In genomic region chr7:142240978-142241377, GRCm38 (mm10) we compare ENCODE assay signal across 41 mouse cellular contexts. TPM values are rescaled to one million over a fixed set of nuclear protein-coding genes. Genes with fewer than 3 reads are reported as not detected.
"Had no signal": no experiment of that assay in that cellular context is flagged by ENCODE, and none has a peak within 500 bp of the region (broad histone marks: within the 10 kb centered on the region; RNA-seq: fewer than 3 reads in every experiment).

Gene Gm40460, minus strand, starts transcription at chr7:142241078.

- H3K27me3 ChIP-seq: heart, embryonic 12.5 days; heart, embryonic 13.5 days; hindbrain, embryonic 12.5 days; hindbrain, embryonic 13.5 days; hindbrain, embryonic 15.5 days; intestine, embryonic 15.5 days; kidney, embryonic 15.5 days had no signal

- H3K4me2 ChIP-seq: heart, embryonic 11.5 days; heart, embryonic 12.5 days; heart, embryonic 13.5 days; heart, embryonic 15.5 days; hindbrain, embryonic 12.5 days; hindbrain, embryonic 13.5 days; hindbrain, embryonic 14.5 days; hindbrain, embryonic 15.5 days; intestine, embryonic 15.5 days; kidney, embryonic 15.5 days had no signal

- H3K36me3 ChIP-seq: heart, embryonic 10.5 days; heart, embryonic 12.5 days; heart, embryonic 13.5 days; heart, embryonic 15.5 days; hindbrain, embryonic 10.5 days; hindbrain, embryonic 12.5 days; hindbrain, embryonic 13.5 days; hindbrain, embryonic 15.5 days; intestine, embryonic 15.5 days; kidney, embryonic 15.5 days had no signal

- H3K9ac ChIP-seq: heart, embryonic 12.5 days; heart, embryonic 13.5 days; heart, embryonic 15.5 days; hindbrain, embryonic 12.5 days; hindbrain, embryonic 13.5 days; hindbrain, embryonic 14.5 days; hindbrain, embryonic 15.5 days; intestine, embryonic 15.5 days; kidney, embryonic 15.5 days had no signal

- H3K27ac ChIP-seq: heart, embryonic 10.5 days; heart, embryonic 13.5 days; heart, embryonic 15.5 days; hindbrain, embryonic 10.5 days; hindbrain, embryonic 12.5 days; hindbrain, embryonic 13.5 days; hindbrain, embryonic 14.5 days; hindbrain, embryonic 15.5 days; hindbrain, postnatal 0 days; intestine, embryonic 15.5 days; kidney, embryonic 15.5 days; layer of hippocampus, adult 2 months; left cerebral cortex, adult 2 months had no signal

- H3K9me3 ChIP-seq: heart, embryonic 10.5 days; heart, embryonic 15.5 days; hindbrain, embryonic 13.5 days; hindbrain, embryonic 15.5 days; intestine, embryonic 15.5 days; kidney, embryonic 15.5 days had no signal

- DNase-seq: heart, postnatal 10 days; heart, postnatal 14 days; heart, postnatal 36 days; heart, postnatal 4 days; kidney, adult 11 months; kidney, adult 18-20 months; kidney, adult 8-10 months; kidney, adult 9 months; kidney, postnatal 10 days; kidney, postnatal 14 days; kidney, postnatal 25 days; kidney, postnatal 36 days; layer of hippocampus, adult 9-11 months; layer of hippocampus, postnatal 36 days had no signal

- H3K4me3 ChIP-seq: heart, embryonic 10.5 days; heart, embryonic 12.5 days; heart, embryonic 13.5 days; heart, embryonic 15.5 days; hindbrain, embryonic 10.5 days; hindbrain, embryonic 12.5 days; hindbrain, embryonic 13.5 days; hindbrain, embryonic 15.5 days; intestine, embryonic 15.5 days; kidney, embryonic 15.5 days; layer of hippocampus, adult 2 months; left cerebral cortex, adult 2 months had no signal

- H3K4me1 ChIP-seq: heart, embryonic 12.5 days; heart, embryonic 13.5 days; heart, embryonic 15.5 days; hindbrain, embryonic 10.5 days; hindbrain, embryonic 12.5 days; hindbrain, embryonic 13.5 days; hindbrain, embryonic 15.5 days; intestine, embryonic 15.5 days had no signal

- ATAC-seq: hindbrain, embryonic 16.5 days; hindbrain, postnatal 0 days; inflammation-experienced regulatory T-cells, adult 6 months; intestine, embryonic 15.5 days; intestine, embryonic 16.5 days; intestine, postnatal 0 days had no signal

RNA-seq across cellular contexts. Expression of gene Gm40460, which starts in this region (rescaled TPM):
- polyA plus RNA-seq: heart, embryonic 10.5 days; heart, embryonic 11.5 days; heart, embryonic 12.5 days; heart, embryonic 13.5 days; heart, embryonic 14.5 days; heart, embryonic 15.5 days; heart, embryonic 16.5 days; heart, postnatal 0 days; hindbrain, embryonic 10.5 days; hindbrain, embryonic 11.5 days; hindbrain, embryonic 12.5 days; hindbrain, embryonic 13.5 days; hindbrain, embryonic 14.5 days; hindbrain, embryonic 15.5 days; hindbrain, embryonic 16.5 days; hindbrain, postnatal 0 days; inflammation-experienced regulatory T-cells, adult 6 months; intestine, embryonic 14.5 days; intestine, embryonic 15.5 days; intestine, embryonic 16.5 days; intestine, postnatal 0 days; kidney, embryonic 14.5 days; kidney, embryonic 15.5 days; kidney, embryonic 16.5 days; large intestine, adult 2 months had no signal
